Mouse (Mus musculus): Measurements from ENCODE around the gene Abl2. TPM values are rescaled to one million over a fixed set of nuclear protein-coding genes. Genes with fewer than 3 reads are reported as not detected.

Abl2 gene
- total RNA-seq, 1 experiment, result 41.1 TPM

DNA sequence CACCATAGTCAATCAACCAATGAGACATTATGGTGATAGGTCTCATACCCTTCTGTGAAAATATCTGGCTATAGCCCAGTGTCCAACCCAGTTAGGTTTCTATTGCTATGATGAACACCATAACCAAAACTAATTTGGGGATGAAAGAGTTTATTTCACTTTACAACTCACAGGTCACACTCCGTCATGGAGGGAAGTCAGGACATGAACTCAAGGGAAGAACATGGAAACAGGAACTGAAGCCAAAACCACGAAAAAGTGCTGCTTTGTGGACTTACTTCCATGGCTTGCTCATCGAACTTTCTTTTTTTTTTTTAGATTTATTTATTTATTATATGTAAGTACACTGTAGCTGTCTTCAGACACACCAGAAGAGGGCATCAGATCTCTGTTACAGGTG lies 25.1 kb upstream of the Abl2 start:
- no peak overlapping the region for H3K9ac ChIP-seq (ENCODE audit: insufficient read depth, low read depth, low read length, poor library complexity, severe bottlenecking)
- H3K4me1 ChIP-seq (ENCODE audit: control insufficient read depth in 2 of 2, insufficient read depth in 2 of 2, low read length in 2 of 2, poor library complexity in 1 of 2), result no peaks in the 10 kb centered on the region; a peak in 1 of 4 replicates
- H3K27ac ChIP-seq (ENCODE audit: insufficient read depth, low read depth, low read length, poor library complexity, severe bottlenecking), result no peak overlapping the region
- no peak overlapping the region for H3K4me3 ChIP-seq (ENCODE audit: insufficient read depth in 1 of 2, low read depth in 1 of 2, low read length in 2 of 2, poor library complexity in 1 of 2, severe bottlenecking in 1 of 2)
- no peak for DNase-seq (ENCODE audit: low read depth, low spot score)
- TF ChIP-seq ZC3H11A (IDR thresholded peaks at IDR 0.05; ENCODE audit: borderline replicate concordance, low read depth, low read length), result no peak
- TF ChIP-seq MAFK (IDR thresholded peaks at IDR 0.05; ENCODE audit: insufficient read depth, low read depth, low read length), result no peak
- no peak for TF ChIP-seq HCFC1 (IDR thresholded peaks at IDR 0.05; ENCODE audit: borderline replicate concordance, insufficient read depth, low read length)
- TF ChIP-seq CHD2 (IDR thresholded peaks at IDR 0.05; ENCODE audit: low read depth, low read length), result no peak
- no peak for TF ChIP-seq ZNF384 (IDR thresholded peaks at IDR 0.05; ENCODE audit: low read depth, low read length)
- H3K9me3 ChIP-seq (ENCODE audit: control insufficient read depth, insufficient read depth, low read depth, low read length), result no peaks in the 10 kb centered on the region
- no peaks in the 10 kb centered on the region for H3K36me3 ChIP-seq (ENCODE audit: control insufficient read depth, insufficient read depth, low read length, poor library complexity, severe bottlenecking)
- in situ Hi-C loops (cut with MboI; ENCODE audit: low sequenced_read_pairs in 2 of 2, unreplicated experiment in 2 of 2), result no loop called here

DNA sequence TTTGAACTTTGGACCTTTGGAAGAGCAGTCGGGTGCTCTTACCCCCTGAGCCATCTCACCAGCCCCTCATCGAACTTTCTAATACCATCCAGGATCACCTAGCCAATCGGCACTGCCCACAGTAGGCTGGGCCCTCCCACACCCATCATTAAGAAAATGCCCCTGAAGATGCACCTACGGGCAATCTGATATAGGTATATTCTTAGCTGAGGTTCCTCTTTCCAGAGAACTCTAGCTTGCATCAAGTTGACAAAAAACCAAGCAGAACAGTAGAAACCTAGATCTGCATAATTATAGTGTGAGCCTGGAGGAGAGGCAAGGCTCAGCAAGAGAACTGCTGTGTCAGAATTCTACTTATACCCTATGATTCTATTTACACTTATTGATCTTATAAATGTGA lies 24.7 kb upstream of the Abl2 start:
- Histone ChIP-seq H3K36me3 (ENCODE audit: control insufficient read depth, insufficient read depth, low read length, poor library complexity, severe bottlenecking) (no peaks in the 10 kb centered on the region), H3K4me1 (ENCODE audit: control insufficient read depth in 2 of 2, insufficient read depth in 2 of 2, low read length in 2 of 2, poor library complexity in 1 of 2) (no peaks in the 10 kb centered on the region; a peak in 1 of 4 replicates), H3K9ac (ENCODE audit: insufficient read depth, low read depth, low read length, poor library complexity, severe bottlenecking) (no peak overlapping the region), H3K9me3 (ENCODE audit: control insufficient read depth, insufficient read depth, low read depth, low read length) (no peaks in the 10 kb centered on the region), H3K4me3 (ENCODE audit: insufficient read depth in 1 of 2, low read depth in 1 of 2, low read length in 2 of 2, poor library complexity in 1 of 2, severe bottlenecking in 1 of 2) (no peak overlapping the region), H3K27ac (ENCODE audit: insufficient read depth, low read depth, low read length, poor library complexity, severe bottlenecking) (no peak overlapping the region)
- no peak for DNase-seq (ENCODE audit: low read depth, low spot score)
- in situ Hi-C loops (cut with MboI; ENCODE audit: low sequenced_read_pairs in 2 of 2, unreplicated experiment in 2 of 2), result no loop called here
- no peak for TF ChIP-seq ZC3H11A (IDR thresholded peaks at IDR 0.05; ENCODE audit: borderline replicate concordance, low read depth, low read length)
- TF ChIP-seq CHD2 (IDR thresholded peaks at IDR 0.05; ENCODE audit: low read depth, low read length), result no peak
- TF ChIP-seq HCFC1 (IDR thresholded peaks at IDR 0.05; ENCODE audit: borderline replicate concordance, insufficient read depth, low read length), result no peak

DNA sequence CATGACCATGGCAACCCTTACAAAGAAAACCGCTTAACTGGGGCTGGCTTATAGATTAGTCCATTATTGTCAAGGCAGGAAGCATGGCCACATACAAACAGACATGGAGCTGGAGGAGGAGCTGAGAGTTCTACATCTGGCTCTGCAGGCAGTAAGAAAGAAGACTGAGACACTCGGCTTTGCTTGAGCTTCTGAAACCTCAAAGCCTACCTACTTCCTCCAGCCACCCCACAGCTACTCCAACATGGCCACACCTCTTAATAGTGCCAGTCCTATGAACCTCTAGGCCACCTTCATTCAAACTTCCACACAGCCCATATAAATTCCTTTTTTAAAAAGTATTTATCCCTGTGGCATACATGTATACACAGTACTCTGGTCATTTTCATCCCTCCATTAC lies 21.6 kb upstream of the Abl2 start:
- in situ Hi-C loops (cut with MboI; ENCODE audit: low sequenced_read_pairs in 2 of 2, unreplicated experiment in 2 of 2), result no loop called here
- H3K36me3 ChIP-seq (ENCODE audit: control insufficient read depth, insufficient read depth, low read length, poor library complexity, severe bottlenecking), result no peaks in the 10 kb centered on the region
- no peak for DNase-seq (ENCODE audit: low read depth, low spot score)
- H3K9me3 ChIP-seq (ENCODE audit: control insufficient read depth, insufficient read depth, low read depth, low read length), result no peaks in the 10 kb centered on the region
- no peaks in the 10 kb centered on the region for H3K4me1 ChIP-seq (ENCODE audit: control insufficient read depth in 2 of 2, insufficient read depth in 2 of 2, low read length in 2 of 2, poor library complexity in 1 of 2)
- TF ChIP-seq ZC3H11A (IDR thresholded peaks at IDR 0.05; ENCODE audit: borderline replicate concordance, low read depth, low read length) (no peak), ZNF384 (IDR thresholded peaks at IDR 0.05; ENCODE audit: low read depth, low read length) (no peak), MAFK (IDR thresholded peaks at IDR 0.05; ENCODE audit: insufficient read depth, low read depth, low read length) (no peak), HCFC1 (IDR thresholded peaks at IDR 0.05; ENCODE audit: borderline replicate concordance, insufficient read depth, low read length) (no peak), CHD2 (IDR thresholded peaks at IDR 0.05; ENCODE audit: low read depth, low read length) (no peak)
- H3K27ac ChIP-seq (ENCODE audit: insufficient read depth, low read depth, low read length, poor library complexity, severe bottlenecking), result no peak overlapping the region
- H3K4me3 ChIP-seq (ENCODE audit: insufficient read depth in 1 of 2, low read depth in 1 of 2, low read length in 2 of 2, poor library complexity in 1 of 2, severe bottlenecking in 1 of 2), result no peak overlapping the region
- H3K9ac ChIP-seq (ENCODE audit: insufficient read depth, low read depth, low read length, poor library complexity, severe bottlenecking), result no peak overlapping the region

DNA sequence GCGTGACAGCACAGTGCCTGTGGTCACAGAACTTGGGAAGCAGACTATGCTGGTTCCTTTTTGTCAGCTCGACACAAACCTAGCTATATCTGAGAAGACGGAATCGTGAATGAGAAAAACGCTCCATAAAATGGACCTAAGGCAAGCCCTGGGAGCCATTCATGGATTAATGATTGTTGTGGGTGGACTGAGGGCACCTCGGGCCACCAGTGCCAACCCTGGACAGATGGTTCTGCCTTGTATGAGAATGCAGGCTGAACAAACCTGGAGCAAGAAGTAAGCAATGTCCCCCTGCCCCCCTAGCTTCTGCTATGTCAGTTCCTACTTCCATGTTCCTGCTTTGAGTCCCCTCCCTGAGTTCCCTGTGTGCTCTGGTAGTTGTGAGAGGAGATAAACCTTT lies 20.9 kb upstream of the Abl2 start:
- in situ Hi-C loops (cut with MboI; ENCODE audit: low sequenced_read_pairs in 2 of 2, unreplicated experiment in 2 of 2), result no loop called here
- no peak overlapping the region for H3K27ac ChIP-seq (ENCODE audit: insufficient read depth, low read depth, low read length, poor library complexity, severe bottlenecking)
- DNase-seq (ENCODE audit: low read depth, low spot score), result no peak

DNA sequence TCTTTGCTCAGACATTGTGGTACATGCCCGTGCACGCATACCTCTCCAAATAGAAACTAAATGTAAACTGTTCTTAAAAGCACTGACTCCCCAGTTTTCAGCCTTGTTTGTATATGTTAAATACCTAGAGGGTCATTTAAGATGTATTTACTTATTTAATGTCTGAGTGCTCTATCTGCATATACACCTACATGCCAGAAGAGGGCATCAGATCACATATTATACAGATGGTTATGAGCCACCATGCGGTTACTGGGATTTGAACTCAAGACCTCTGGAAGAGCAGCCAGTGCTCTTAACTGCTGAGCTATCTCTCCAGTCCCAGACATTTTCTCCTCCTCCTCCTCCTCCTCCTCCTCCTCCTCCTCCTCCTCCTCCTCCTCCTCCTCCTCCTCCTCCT lies 20.2 kb upstream of the Abl2 start:
- Histone ChIP-seq H3K36me3 (ENCODE audit: control insufficient read depth, insufficient read depth, low read length, poor library complexity, severe bottlenecking) (no peaks in the 10 kb centered on the region), H3K9ac (ENCODE audit: insufficient read depth, low read depth, low read length, poor library complexity, severe bottlenecking) (no peak overlapping the region), H3K4me1 (ENCODE audit: control insufficient read depth in 2 of 2, insufficient read depth in 2 of 2, low read length in 2 of 2, poor library complexity in 1 of 2) (no peaks in the 10 kb centered on the region), H3K4me3 (ENCODE audit: insufficient read depth in 1 of 2, low read depth in 1 of 2, low read length in 2 of 2, poor library complexity in 1 of 2, severe bottlenecking in 1 of 2) (no peak overlapping the region), H3K9me3 (ENCODE audit: control insufficient read depth, insufficient read depth, low read depth, low read length) (no peaks in the 10 kb centered on the region), H3K27ac (ENCODE audit: insufficient read depth, low read depth, low read length, poor library complexity, severe bottlenecking) (no peak overlapping the region)
- TF ChIP-seq MAFK (IDR thresholded peaks at IDR 0.05; ENCODE audit: insufficient read depth, low read depth, low read length), result no peak
- TF ChIP-seq ZC3H11A (IDR thresholded peaks at IDR 0.05; ENCODE audit: borderline replicate concordance, low read depth, low read length), result no peak
- no peak for TF ChIP-seq HCFC1 (IDR thresholded peaks at IDR 0.05; ENCODE audit: borderline replicate concordance, insufficient read depth, low read length)
- TF ChIP-seq CHD2 (IDR thresholded peaks at IDR 0.05; ENCODE audit: low read depth, low read length), result no peak
- TF ChIP-seq ZNF384 (IDR thresholded peaks at IDR 0.05; ENCODE audit: low read depth, low read length), result no peak
- DNase-seq (ENCODE audit: low read depth, low spot score), result no peak
- in situ Hi-C loops (cut with MboI; ENCODE audit: low sequenced_read_pairs in 2 of 2, unreplicated experiment in 2 of 2), result no loop called here

More for the DNA sequence above, 20.9 kb upstream of the Abl2 start:
- Histone ChIP-seq H3K9me3 (ENCODE audit: control insufficient read depth, insufficient read depth, low read depth, low read length) (no peaks in the 10 kb centered on the region), H3K4me1 (ENCODE audit: control insufficient read depth in 2 of 2, insufficient read depth in 2 of 2, low read length in 2 of 2, poor library complexity in 1 of 2) (no peaks in the 10 kb centered on the region), H3K9ac (ENCODE audit: insufficient read depth, low read depth, low read length, poor library complexity, severe bottlenecking) (no peak overlapping the region), H3K36me3 (ENCODE audit: control insufficient read depth, insufficient read depth, low read length, poor library complexity, severe bottlenecking) (no peaks in the 10 kb centered on the region), H3K4me3 (ENCODE audit: insufficient read depth in 1 of 2, low read depth in 1 of 2, low read length in 2 of 2, poor library complexity in 1 of 2, severe bottlenecking in 1 of 2) (no peak overlapping the region)
- TF ChIP-seq ZC3H11A (IDR thresholded peaks at IDR 0.05; ENCODE audit: borderline replicate concordance, low read depth, low read length) (no peak), HCFC1 (IDR thresholded peaks at IDR 0.05; ENCODE audit: borderline replicate concordance, insufficient read depth, low read length) (no peak), ZNF384 (IDR thresholded peaks at IDR 0.05; ENCODE audit: low read depth, low read length) (no peak), MAFK (IDR thresholded peaks at IDR 0.05; ENCODE audit: insufficient read depth, low read depth, low read length) (no peak)
